Mouse (Mus musculus) frontal cortex, postnatal 36 days (tissue): ENCODE measurements around the gene Syna.

Experiments
- DNase-seq, 2 experiments: peaks; one replicate each; pipeline ENCODE4 v3.0.0; 2022; ENCODE audit warnings: low spot score in 2 of 2

The Syna gene

GRCm38 (mm10) chr5:134530830-134531229 is 29.1 kb downstream of the Syna start:
- DNase-seq: peak; percentile 53 to 66

- DNase-seq: no peak
Observed at GRCm38 (mm10) chr5:134528488-134528887, 31.5 kb downstream of the Syna start.

- DNase-seq: no peak
Observed at GRCm38 (mm10) chr5:134525971-134526711, 33.8 kb downstream of the Syna start.

GRCm38 (mm10) chr5:134523728-134524127 is 36.2 kb downstream of the Syna start:
- DNase-seq: no peak

GRCm38 (mm10) chr5:134522524-134522923 is 37.4 kb downstream of the Syna start:
- DNase-seq: no peak

- DNase-seq: no peak
Observed at GRCm38 (mm10) chr5:134521806-134522205, 38.2 kb downstream of the Syna start.

GRCm38 (mm10) chr5:134521131-134521530 is 38.8 kb downstream of the Syna start:
- DNase-seq: no peak

- DNase-seq: no peak
Observed at GRCm38 (mm10) chr5:134520120-134520519, 39.9 kb downstream of the Syna start.

- DNase-seq: no peak
Observed at GRCm38 (mm10) chr5:134519471-134519870, 40.5 kb downstream of the Syna start.

- DNase-seq: peak; percentile 74 to 81
Observed at GRCm38 (mm10) chr5:134512086-134512485, 47.9 kb downstream of the Syna start.

- DNase-seq: no peak
Observed at GRCm38 (mm10) chr5:134510266-134510665, 49.7 kb downstream of the Syna start.

- DNase-seq: no peak
Observed at GRCm38 (mm10) chr5:134508965-134509364, 51.0 kb downstream of the Syna start.
